Mouse (Mus musculus): ENCODE measurements around the gene Tgfa.

DNA sequence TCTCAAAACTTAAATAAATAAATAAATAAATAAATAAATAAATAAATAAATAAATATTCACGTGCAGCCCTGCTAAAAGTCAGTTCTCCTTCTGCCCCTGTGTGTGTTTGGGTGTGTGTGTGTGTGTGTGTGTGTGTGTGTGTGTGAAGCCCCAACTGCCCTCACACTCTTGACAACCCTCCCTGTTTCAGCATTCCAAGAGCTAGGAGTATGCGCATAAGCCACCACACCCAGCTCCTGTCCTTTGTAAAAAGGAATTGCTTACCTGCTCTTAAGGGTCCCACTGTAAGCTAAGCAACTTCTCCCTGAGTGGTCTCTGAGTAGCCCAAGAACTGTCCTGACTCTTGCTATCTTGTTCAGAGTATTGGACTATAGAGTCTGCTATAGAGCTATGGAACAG, 101.9 kb downstream of the Tgfa start:
- TF ChIP-seq HCFC1 (IDR thresholded peaks at IDR 0.05; ENCODE audit: borderline replicate concordance, insufficient read depth, low read length), result no peak
- no peak for TF ChIP-seq ZC3H11A (IDR thresholded peaks at IDR 0.05; ENCODE audit: borderline replicate concordance, low read depth, low read length)

Data from ES-E14 (cell line).